In genomic region chr17:87530818-87531410, GRCm38 (mm10) we compare ENCODE assay signal across 8 mouse cellular contexts.
DNase-seq lines count a peak whose midpoint lies in the region; ATAC-seq lines count a peak whose summit lies in the region.

No protein-coding gene starts in this region.

- 1% methylated on average over 17 of the region's 17 CpGs for WGBS in heart, embryonic 10.5 days
- 5% methylated on average over 17 of the region's 17 CpGs for WGBS in heart, embryonic 16.5 days
- 9% methylated on average over 17 of the region's 17 CpGs for WGBS in liver, embryonic 16.5 days (ENCODE audit: insufficient replicate concordance)

- DNase-seq in heart, embryonic 10.5 days (ENCODE audit: low spot score) = no peak
- DNase-seq in heart, adult 11 months = no peak
- peak; percentile 36 for DNase-seq in NIH3T3 (ENCODE audit: low read depth)
- DNase-seq in urinary bladder, adult 2 months (ENCODE audit: low spot score) = no peak
- no peak for DNase-seq in left cerebral cortex, postnatal 14 days (ENCODE audit: low spot score in 2 of 2)
- no peak for DNase-seq in cerebellum, postnatal 36 days

- H3K36me3 ChIP-seq in heart, embryonic 10.5 days = no peaks in the 10 kb centered on the region
- no peaks in the 10 kb centered on the region for H3K36me3 ChIP-seq in heart, embryonic 16.5 days (ENCODE audit: control insufficient read depth, insufficient read depth)
- no peaks in the 10 kb centered on the region for H3K36me3 ChIP-seq in liver, embryonic 16.5 days (ENCODE audit: control insufficient read depth, insufficient read depth)

- intact Hi-C loops in left cerebral cortex, postnatal 14 days (cut with DNase I) = loop anchor here (2.0 to 5.0 kb wide), 2 partner anchors 69 to 86 kb away; no protein-coding TSS in a partner anchor

- H3K4me3 ChIP-seq in heart, embryonic 10.5 days = peak overlapping the region; percentile 58
- peak overlapping the region; percentile 49 for H3K4me3 ChIP-seq in heart, embryonic 16.5 days (ENCODE audit: low read length)
- peak overlapping the region; percentile 50 for H3K4me3 ChIP-seq in liver, embryonic 16.5 days (ENCODE audit: low read depth, low read length)

- H3K9ac ChIP-seq in heart, embryonic 16.5 days (ENCODE audit: low read length) = peak overlapping the region; percentile 67
- no peak overlapping the region for H3K9ac ChIP-seq in liver, embryonic 16.5 days (ENCODE audit: low read depth, low read length)

- H3K27ac ChIP-seq in heart, embryonic 10.5 days = peak overlapping the region; percentile 89
- H3K27ac ChIP-seq in heart, embryonic 16.5 days (ENCODE audit: low read length) = peak overlapping the region; percentile 73
- no peak overlapping the region for H3K27ac ChIP-seq in liver, embryonic 16.5 days (ENCODE audit: low read length)

- no peaks in the 10 kb centered on the region for H3K9me3 ChIP-seq in heart, embryonic 10.5 days
- H3K9me3 ChIP-seq in heart, embryonic 16.5 days (replicated peaks; ENCODE audit: control insufficient read depth, low read length) = no peaks in the 10 kb centered on the region
- H3K9me3 ChIP-seq in liver, embryonic 16.5 days (replicated peaks; ENCODE audit: control insufficient read depth, low read length) = no peaks in the 10 kb centered on the region

- peaks cover 45% of the 10 kb centered on the region for H3K4me1 ChIP-seq in heart, embryonic 10.5 days
- peaks cover 21% of the 10 kb centered on the region for H3K4me1 ChIP-seq in heart, embryonic 16.5 days (ENCODE audit: control insufficient read depth, insufficient read depth, low read length)
- peaks cover 13% of the 10 kb centered on the region for H3K4me1 ChIP-seq in liver, embryonic 16.5 days (ENCODE audit: control insufficient read depth, low read depth, low read length)

- no peak for ATAC-seq in heart, embryonic 16.5 days (replicated peaks; ENCODE audit: extremely low read depth, insufficient read depth, low FRiP score)
- no peak for ATAC-seq in liver, embryonic 16.5 days (ENCODE audit: low read depth)

- H3K4me2 ChIP-seq in heart, embryonic 16.5 days (ENCODE audit: low read depth, low read length) = peak overlapping the region; percentile 82
- peak overlapping the region; percentile 70 for H3K4me2 ChIP-seq in liver, embryonic 16.5 days (ENCODE audit: low read depth, low read length)

- no peaks in the 10 kb centered on the region for H3K27me3 ChIP-seq in heart, embryonic 10.5 days (ENCODE audit: insufficient read depth, poor library complexity, severe bottlenecking)
- H3K27me3 ChIP-seq in heart, embryonic 16.5 days (ENCODE audit: control insufficient read depth, insufficient read depth, low read length) = no peaks in the 10 kb centered on the region
- no peaks in the 10 kb centered on the region for H3K27me3 ChIP-seq in liver, embryonic 16.5 days (ENCODE audit: control insufficient read depth, insufficient read depth, low read depth, low read length)
